Mouse (Mus musculus) kidney, embryonic 14.5 days (tissue): Measurements from ENCODE around the gene Arhgef39. TPM values are rescaled to one million over a fixed set of nuclear protein-coding genes. Genes with fewer than 3 reads are reported as not detected.

Experiments used
- polyA plus RNA-seq: library from polyadenylated mRNA; unstranded; fragments of >200 nt; fragmentation: Nextera tagmentation; extraction: Ambion mirVana; gene quantifications from 2 replicates; pipeline ENCODE4 v1.2.1, GENCODE M21; 2014

Arhgef39 gene
- polyA plus RNA-seq, 1 experiment from 2014 or later: 38.2 TPM

Other genes starting within 250 kb of the Arhgef39 start
- gene Atp8b5, start 232.5 kb downstream of the Arhgef39 start, polyA plus RNA-seq: 0.31 and 0.43 TPM in 2 replicates
- 8.9 and 11.2 TPM in 2 replicates for gene Rusc2, start 117.7 kb downstream of the Arhgef39 start, polyA plus RNA-seq
- 0.24 and 0.38 TPM in 2 replicates for gene Fam166b, start 70.6 kb downstream of the Arhgef39 start, polyA plus RNA-seq
- 11.4 and 14.9 TPM in 2 replicates for gene Tesk1, start 57.8 kb downstream of the Arhgef39 start, polyA plus RNA-seq
- gene Cd72, start 45.1 kb downstream of the Arhgef39 start, polyA plus RNA-seq: 5.1 and 5.2 TPM in 2 replicates
- not detected in 2 replicates for gene Sit1, start 16.0 kb downstream of the Arhgef39 start, polyA plus RNA-seq
- gene Ccdc107, start 6.8 kb downstream of the Arhgef39 start, polyA plus RNA-seq: 59.4 and 72.2 TPM in 2 replicates
- 0.80 and 1.3 TPM in 2 replicates for gene Car9, start 7.3 kb upstream of the Arhgef39 start, polyA plus RNA-seq
- 208 and 212 TPM in 2 replicates for gene Tpm2, start 24.1 kb upstream of the Arhgef39 start, polyA plus RNA-seq
- 50.2 and 55.7 TPM in 2 replicates for gene Creb3, start 62.6 kb upstream of the Arhgef39 start, polyA plus RNA-seq
- 72.6 and 87.2 TPM in 2 replicates for gene Tln1, start 63.0 kb upstream of the Arhgef39 start, polyA plus RNA-seq
- 27.9 and 34.4 TPM in 2 replicates for gene Rgp1, start 79.0 kb upstream of the Arhgef39 start, polyA plus RNA-seq
- 13.1 and 17.9 TPM in 2 replicates for gene Gba2, start 79.2 kb upstream of the Arhgef39 start, polyA plus RNA-seq
- 0.63 and 1.0 TPM in 2 replicates for gene Msmp, start 84.8 kb upstream of the Arhgef39 start, polyA plus RNA-seq
- gene Npr2, start 132.2 kb upstream of the Arhgef39 start, polyA plus RNA-seq: 6.0 and 11.1 TPM in 2 replicates
- gene Spag8, start 153.9 kb upstream of the Arhgef39 start, polyA plus RNA-seq: 0.93 and 1.3 TPM in 2 replicates
- gene Hint2, start 156.8 kb upstream of the Arhgef39 start, polyA plus RNA-seq: 107 and 136 TPM in 2 replicates
- gene Tmem8b, start 169.3 kb upstream of the Arhgef39 start, polyA plus RNA-seq: 2.6 and 3.2 TPM in 2 replicates
- 2.6 and 3.7 TPM in 2 replicates for gene Fam221b, start 169.4 kb upstream of the Arhgef39 start, polyA plus RNA-seq
- not detected in 2 replicates for gene Olfr70, start 201.1 kb upstream of the Arhgef39 start, polyA plus RNA-seq
- gene Olfr71, start 210.6 kb upstream of the Arhgef39 start, polyA plus RNA-seq: not detected in 2 replicates
- 0.40 and 1.0 TPM in 2 replicates for gene Hrct1, start 227.5 kb upstream of the Arhgef39 start, polyA plus RNA-seq
- 0.04 and 0.14 TPM in 2 replicates for gene Spaar, start 230.3 kb upstream of the Arhgef39 start, polyA plus RNA-seq